Mouse (Mus musculus) stomach, postnatal 0 days (tissue): ENCODE data around the gene Krt18. TPM values are rescaled to one million over a fixed set of nuclear protein-coding genes. Genes with fewer than 3 reads are reported as not detected.

ENCODE experiments used
- ATAC-seq: fragments of 200-750 bp; cut with Nextera tagmentation; 2 replicates; pipeline ENCODE4 v1.8.0; 2017; ENCODE audit not compliant: low FRiP score, low TSS enrichment
- DNase-seq: peaks from one replicate; pipeline ENCODE4 v3.0.0-alpha.2; 2016; ENCODE audit warnings: low spot score
- H3K27ac ChIP-seq: fragments of 300-500 bp; sonication (generic); replicated peaks from 2 replicates; pipeline ENCODE4 v1.5.1; 2014; ENCODE audit warnings: mild to moderate bottlenecking, control low read depth
- H3K27me3 ChIP-seq: fragments of 300-500 bp; sonication (generic); 2 replicates; pipeline ENCODE4 v1.6.1; 2014; ENCODE audit warnings: low read length; ENCODE audit not compliant: control insufficient read depth, insufficient read depth
- H3K36me3 ChIP-seq: fragments of 300-500 bp; sonication (generic); 2 replicates; pipeline ENCODE4 v1.6.1; 2014; ENCODE audit warnings: low read length, mixed read lengths; ENCODE audit not compliant: control insufficient read depth, insufficient read depth
- H3K4me1 ChIP-seq: fragments of 300-500 bp; sonication (generic); replicated peaks from 2 replicates; pipeline ENCODE4 v1.6.1; 2014; ENCODE audit warnings: antibody characterized with exemption; ENCODE audit not compliant: control insufficient read depth, insufficient read depth
- H3K4me2 ChIP-seq: fragments of 300-500 bp; sonication (generic); replicated peaks from 2 replicates; pipeline ENCODE4 v1.6.1; 2014; ENCODE audit warnings: low read depth, mild to moderate bottlenecking, control low read depth, moderate library complexity
- H3K4me3 ChIP-seq: fragments of 300-500 bp; sonication (generic); 2 replicates; pipeline ENCODE4 v1.5.1; 2014; ENCODE audit warnings: low read depth, low read length, control low read depth
- H3K9ac ChIP-seq: fragments of 300-500 bp; sonication (generic); 2 replicates; pipeline ENCODE4 v1.6.1; 2014; ENCODE audit warnings: mild to moderate bottlenecking, low read length, control low read depth, mixed read lengths
- H3K9me3 ChIP-seq: fragments of 300-500 bp; sonication (generic); 2 replicates; pipeline ENCODE4 v1.6.1; 2016; ENCODE audit warnings: low read length; ENCODE audit not compliant: control insufficient read depth
- CTCF ChIP-seq: IDR thresholded peaks from 2 replicates; pipeline ENCODE4 v1.5.1; 2016; ENCODE audit warnings: antibody characterized with exemption, low read depth, mild to moderate bottlenecking, moderate library complexity
- EP300 ChIP-seq: optimal IDR thresholded peaks from 2 replicates; pipeline ENCODE3; 2016; ENCODE audit warnings: antibody characterized with exemption
- WGBS: fragments of 180-500 bp; shearing (Covaris S2); extraction: QIAGEN DNeasy Blood & Tissue Kit; methylation state at CpG from one replicate; pipeline ENCODE4 v1.1.7; 2014; 5-methylcytosine and 5-hydroxymethylcytosine counted together
- polyA plus RNA-seq: library from polyadenylated mRNA; unstranded; fragments of >200 nt; fragmentation: Nextera tagmentation; extraction: Ambion mirVana; gene quantifications from 2 replicates; pipeline ENCODE4 v1.2.1, GENCODE M21; 2015

Krt18 gene
- polyA plus RNA-seq, 1 experiment from 2014 or later: 715 TPM

DNA sequence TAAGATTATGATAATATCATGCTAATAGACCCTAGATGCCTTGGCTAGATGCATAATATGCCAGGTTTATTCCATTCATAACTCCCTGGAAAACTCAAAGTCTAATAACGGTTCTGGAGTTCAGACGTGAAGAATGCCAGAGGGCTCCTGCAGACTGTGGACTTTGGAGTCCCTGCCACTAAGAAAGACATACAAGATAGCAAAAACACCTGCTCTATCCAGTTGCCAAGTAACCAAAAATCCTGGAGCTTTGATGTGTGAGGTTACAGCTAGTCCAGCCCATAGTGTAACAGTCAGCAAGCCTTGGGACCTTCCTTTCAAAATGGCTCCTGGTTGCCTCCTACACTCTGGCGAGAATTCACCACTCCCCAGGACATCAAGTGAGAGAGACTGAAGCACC, 16.8 kb downstream of the Krt18 start:
- Histone ChIP-seq H3K36me3 (no peaks in the 10 kb centered on the region), H3K4me2 (no peak overlapping the region), H3K27ac (no peak overlapping the region), H3K9me3 (no peaks in the 10 kb centered on the region), H3K4me1 (no peaks in the 10 kb centered on the region), H3K9ac (no peak overlapping the region), H3K4me3 (no peak overlapping the region), H3K27me3 (no peaks in the 10 kb centered on the region)
- WGBS: 55% methylated on average over 3 of the region's 3 CpGs
- TF ChIP-seq CTCF: no peak
- TF ChIP-seq EP300: no peak
- no peak for ATAC-seq
- DNase-seq: no peak

- TF ChIP-seq CTCF: no peak
- TF ChIP-seq EP300: no peak
- Histone ChIP-seq H3K27ac (no peak overlapping the region), H3K4me1 (no peaks in the 10 kb centered on the region), H3K27me3 (no peaks in the 10 kb centered on the region), H3K9me3 (no peaks in the 10 kb centered on the region), H3K36me3 (no peaks in the 10 kb centered on the region), H3K4me3 (no peak overlapping the region), H3K4me2 (no peak overlapping the region), H3K9ac (no peak overlapping the region)
- 81% methylated on average over 10 of the region's 10 CpGs for WGBS
- DNase-seq: no peak
- peak; percentile 30; the same call in 1 of the 2 replicates for ATAC-seq
Measured at GRCm38 (mm10) chr15:102045691-102046090, 17.7 kb downstream of the Krt18 start.

DNA sequence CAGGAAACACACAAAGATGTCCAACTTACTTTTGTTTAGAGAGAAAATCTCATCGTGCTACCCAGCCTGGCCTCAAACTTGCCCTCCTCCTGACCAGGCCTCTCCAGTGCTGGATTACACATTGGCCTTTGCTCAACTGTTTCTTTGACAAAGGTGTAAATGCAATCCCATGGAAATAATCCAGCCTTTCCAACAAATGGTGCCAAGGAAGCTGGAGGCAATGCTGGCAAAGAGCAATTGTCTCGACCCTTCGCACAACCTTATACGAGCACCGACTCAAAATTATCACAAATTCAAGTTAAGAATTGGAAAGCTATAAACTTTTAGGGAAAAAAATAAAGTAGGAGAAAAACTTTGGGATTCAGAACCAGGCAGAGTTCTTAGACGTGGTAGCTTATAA, 20.0 kb downstream of the Krt18 start:
- Histone ChIP-seq H3K27ac (no peak overlapping the region), H3K4me3 (no peak overlapping the region), H3K4me2 (no peak overlapping the region), H3K9me3 (no peaks in the 10 kb centered on the region), H3K36me3 (no peaks in the 10 kb centered on the region), H3K9ac (no peak overlapping the region), H3K4me1 (no peaks in the 10 kb centered on the region), H3K27me3 (no peaks in the 10 kb centered on the region)
- ATAC-seq (no peak), DNase-seq (no peak)
- WGBS: 85% methylated on average over 6 of the region's 6 CpGs
- no peak for TF ChIP-seq EP300
- no peak for TF ChIP-seq CTCF

DNA sequence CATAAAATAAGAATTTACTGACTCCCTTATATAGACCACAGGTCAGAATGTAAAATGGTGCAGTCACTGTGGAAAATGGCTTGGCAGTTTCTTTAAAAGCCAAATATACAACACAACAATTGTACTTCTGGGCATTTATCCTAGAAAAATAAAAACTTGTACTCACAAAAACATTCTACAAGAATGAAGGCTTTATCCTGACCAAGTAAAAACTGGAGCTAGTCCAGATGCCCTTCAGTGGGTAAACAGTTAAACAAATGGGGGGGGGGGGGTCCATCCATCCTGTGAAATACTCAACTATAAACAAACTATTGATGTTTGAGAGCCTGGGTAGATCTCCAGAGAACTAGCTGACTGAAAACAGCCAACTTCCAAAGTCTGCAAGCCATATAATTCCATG, 21.9 kb downstream of the Krt18 start:
- no peak overlapping the region for H3K4me3 ChIP-seq
- no peak for TF ChIP-seq CTCF
- TF ChIP-seq EP300: no peak
- H3K27ac ChIP-seq: no peak overlapping the region
- DNase-seq (no peak), ATAC-seq (no peak)
- H3K4me1 ChIP-seq: no peaks in the 10 kb centered on the region
- H3K9me3 ChIP-seq: no peaks in the 10 kb centered on the region
- no peak overlapping the region for H3K4me2 ChIP-seq
- H3K36me3 ChIP-seq: no peaks in the 10 kb centered on the region
- H3K9ac ChIP-seq: no peak overlapping the region
- no peaks in the 10 kb centered on the region for H3K27me3 ChIP-seq

DNA sequence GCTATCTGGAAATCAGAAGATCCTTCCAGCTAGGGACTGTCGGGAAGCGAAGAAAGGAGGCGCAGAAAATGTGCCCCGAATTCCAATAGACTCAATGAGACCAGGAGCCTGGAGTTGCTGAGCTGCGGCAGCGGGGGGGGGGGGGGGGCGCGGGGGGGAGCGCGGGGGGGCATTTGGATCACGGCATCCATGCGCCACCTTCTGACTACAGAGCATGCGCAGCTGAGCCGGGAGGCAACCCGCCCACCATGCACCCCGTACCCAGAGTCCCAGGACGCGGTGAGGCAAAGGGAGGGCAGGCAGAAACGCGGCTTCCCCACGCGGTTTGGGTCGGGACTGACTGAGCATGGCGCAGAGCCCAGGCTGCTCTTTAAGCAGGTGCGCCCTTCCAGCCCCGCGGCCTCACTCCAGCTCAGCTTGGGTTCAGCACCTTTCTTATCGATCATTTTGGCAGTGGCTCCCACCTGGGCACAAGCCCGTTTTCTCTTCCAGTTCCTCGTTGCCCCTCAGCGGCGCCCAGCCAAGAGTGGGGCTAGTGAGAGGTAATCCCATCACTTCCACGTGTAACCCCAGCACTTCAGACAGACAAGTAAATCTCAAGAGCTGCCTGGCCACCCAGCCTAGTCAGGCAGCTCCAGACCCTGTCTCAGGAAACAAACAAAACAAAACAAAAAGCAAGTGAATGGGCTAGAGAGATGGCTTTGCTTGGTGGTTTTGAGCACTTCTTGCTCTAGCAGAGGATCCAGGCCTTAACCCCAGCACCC, 24.1 kb downstream of the Krt18 start:
- Histone ChIP-seq H3K9ac (peak overlapping the region; percentile 64), H3K27ac (peak overlapping the region; percentile 65), H3K36me3 (no peaks in the 10 kb centered on the region), H3K9me3 (no peaks in the 10 kb centered on the region), H3K4me1 (no peaks in the 10 kb centered on the region), H3K27me3 (no peaks in the 10 kb centered on the region), H3K4me2 (peak overlapping the region; percentile 62), H3K4me3 (peak overlapping the region; percentile 34)
- TF ChIP-seq CTCF (peak; percentile 25; the same call in 1 of the 2 replicates), EP300 (no peak)
- ATAC-seq: peak; percentile 77
- 1% methylated on average over 25 of the region's 33 CpGs for WGBS
- peak; percentile 79 for DNase-seq

DNA sequence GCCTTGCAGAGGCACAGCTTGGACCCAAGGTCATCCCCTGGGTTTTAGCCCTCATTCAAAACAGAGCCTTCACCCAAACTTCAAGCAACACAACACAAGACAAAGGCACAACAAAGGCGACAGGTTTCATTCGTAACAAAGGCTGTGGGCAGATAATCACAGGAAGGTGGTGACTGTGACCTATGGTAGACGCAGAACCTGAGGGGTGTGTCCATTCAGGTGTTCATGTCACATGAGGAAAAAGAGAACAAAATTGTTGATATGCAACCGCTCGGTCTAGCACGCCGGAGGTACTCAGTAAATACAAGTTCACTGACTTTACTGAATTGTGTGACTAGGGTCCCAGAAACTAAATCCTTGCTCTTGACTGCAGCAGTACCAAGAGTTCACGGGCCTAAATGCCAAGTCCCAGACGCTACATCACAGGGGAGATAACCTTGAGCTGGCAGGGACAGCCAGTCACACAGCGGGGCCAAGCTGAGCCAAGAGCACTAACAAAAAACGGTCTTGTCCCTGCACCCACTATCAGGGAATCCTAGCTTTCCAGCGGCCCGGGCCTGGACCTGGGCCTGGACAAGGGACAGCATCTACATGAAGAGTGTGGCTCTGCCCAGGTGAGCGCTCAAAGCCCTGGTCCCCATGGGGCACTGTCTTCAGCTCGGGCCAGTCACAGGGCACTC, 28.7 kb downstream of the Krt18 start:
- Histone ChIP-seq H3K4me3 (no peak overlapping the region), H3K4me1 (no peaks in the 10 kb centered on the region), H3K36me3 (no peaks in the 10 kb centered on the region), H3K27ac (peak overlapping the region; percentile 45), H3K27me3 (no peaks in the 10 kb centered on the region), H3K4me2 (no peak overlapping the region), H3K9me3 (no peaks in the 10 kb centered on the region), H3K9ac (no peak overlapping the region)
- no peak for TF ChIP-seq CTCF
- no peak for TF ChIP-seq EP300
- 77% methylated on average over 15 of the region's 15 CpGs for WGBS
- ATAC-seq (peak; percentile 67), DNase-seq (peak; percentile 54)
